Mouse (Mus musculus): ENCODE results near the gene Macrod1.

Macrod1 gene

DNA sequence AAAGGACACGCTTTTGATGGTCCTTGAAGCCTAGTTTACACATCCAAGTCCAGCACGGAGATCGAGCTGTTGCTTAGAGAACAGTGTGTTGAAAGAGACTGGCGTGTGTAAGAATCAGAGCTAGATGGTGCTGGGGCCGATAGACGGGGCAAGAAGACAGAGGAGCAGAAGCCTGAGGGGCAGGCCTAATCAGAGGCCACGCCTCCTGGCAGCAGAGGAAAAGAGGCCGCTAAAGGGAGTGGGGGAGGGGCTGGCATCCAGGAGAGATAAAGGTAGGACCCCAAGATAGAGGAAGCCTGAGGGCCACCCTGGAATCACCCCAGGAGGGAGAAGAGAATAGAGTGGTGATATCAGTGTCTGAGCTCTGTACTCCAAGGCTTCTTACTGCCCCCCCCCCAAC is 114.8 kb downstream of the Macrod1 start:
- no peak for DNase-seq (ENCODE audit: low spot score)

DNA sequence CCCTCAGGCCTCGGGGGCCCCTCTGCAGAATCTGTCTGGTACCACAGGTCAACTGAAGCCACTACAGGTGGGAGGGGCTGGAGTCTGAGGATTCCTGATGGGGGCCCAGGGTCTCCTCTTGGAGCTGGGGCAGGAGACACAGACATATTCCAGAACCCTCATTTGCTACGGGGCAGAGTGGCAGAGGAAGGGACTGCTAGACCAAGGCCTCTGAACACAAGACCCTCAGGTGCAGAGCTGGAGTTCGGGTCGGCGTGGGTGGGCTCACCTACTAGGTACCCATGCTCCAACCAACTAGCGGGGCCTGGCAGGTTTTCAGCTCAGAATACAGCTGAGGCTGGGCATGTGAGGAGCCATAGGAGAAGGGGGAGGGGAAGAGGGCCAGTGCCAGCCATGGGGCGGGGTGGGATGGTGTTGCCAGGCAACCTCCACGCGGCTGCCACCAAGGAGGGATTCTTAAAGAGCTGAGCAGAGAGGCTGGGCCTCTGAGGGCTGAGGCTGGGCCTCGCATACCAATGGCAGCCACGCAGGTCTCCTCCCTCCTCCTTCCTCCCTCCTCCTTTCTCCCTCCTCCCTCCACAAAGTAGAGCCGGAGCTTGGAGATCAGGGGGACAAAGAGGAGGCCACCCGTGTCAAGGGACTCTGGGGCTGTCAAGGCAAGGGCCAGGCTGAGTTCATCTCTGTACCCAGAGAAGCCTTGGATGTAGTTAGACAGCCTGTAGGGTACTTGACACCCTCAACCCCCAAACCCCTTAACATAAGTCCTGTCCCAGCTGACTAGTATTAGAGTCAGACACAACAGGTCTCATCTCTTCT is 115.6 kb downstream of the Macrod1 start:
- DNase-seq (ENCODE audit: low spot score): peak; percentile 56

DNA sequence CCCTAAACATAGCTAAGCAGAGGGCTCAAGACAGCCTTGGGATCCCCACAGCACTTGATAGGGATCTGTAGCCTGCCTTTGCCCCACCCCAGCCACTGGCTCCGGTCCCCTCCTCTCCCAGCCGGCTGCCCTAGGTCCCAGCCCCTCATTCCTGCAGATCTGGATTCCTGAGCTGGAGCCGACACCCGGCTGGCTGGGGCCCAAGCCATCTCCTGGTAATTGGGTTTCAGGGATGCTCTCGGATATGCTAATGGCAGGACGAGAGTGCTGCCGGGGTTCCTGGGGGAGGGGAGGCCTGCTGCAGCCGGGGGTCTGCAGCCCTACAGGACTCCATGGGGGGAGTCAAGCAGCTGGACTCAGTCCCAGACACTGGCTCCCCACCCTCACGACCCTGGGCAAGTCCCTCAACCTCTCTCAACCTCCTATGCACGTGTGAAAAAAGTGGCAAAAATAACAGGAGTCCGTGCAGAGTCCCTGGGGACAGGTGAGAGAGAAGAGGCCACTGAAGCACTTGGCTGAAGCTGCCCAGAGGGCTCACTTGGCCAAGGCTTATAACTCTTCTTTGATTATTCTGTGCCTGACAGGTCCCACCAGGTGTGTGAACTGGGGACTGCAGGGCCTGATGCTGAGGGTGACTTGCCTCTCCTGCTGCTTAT is 119.6 kb downstream of the Macrod1 start:
- no peak for DNase-seq (ENCODE audit: low spot score)

DNA sequence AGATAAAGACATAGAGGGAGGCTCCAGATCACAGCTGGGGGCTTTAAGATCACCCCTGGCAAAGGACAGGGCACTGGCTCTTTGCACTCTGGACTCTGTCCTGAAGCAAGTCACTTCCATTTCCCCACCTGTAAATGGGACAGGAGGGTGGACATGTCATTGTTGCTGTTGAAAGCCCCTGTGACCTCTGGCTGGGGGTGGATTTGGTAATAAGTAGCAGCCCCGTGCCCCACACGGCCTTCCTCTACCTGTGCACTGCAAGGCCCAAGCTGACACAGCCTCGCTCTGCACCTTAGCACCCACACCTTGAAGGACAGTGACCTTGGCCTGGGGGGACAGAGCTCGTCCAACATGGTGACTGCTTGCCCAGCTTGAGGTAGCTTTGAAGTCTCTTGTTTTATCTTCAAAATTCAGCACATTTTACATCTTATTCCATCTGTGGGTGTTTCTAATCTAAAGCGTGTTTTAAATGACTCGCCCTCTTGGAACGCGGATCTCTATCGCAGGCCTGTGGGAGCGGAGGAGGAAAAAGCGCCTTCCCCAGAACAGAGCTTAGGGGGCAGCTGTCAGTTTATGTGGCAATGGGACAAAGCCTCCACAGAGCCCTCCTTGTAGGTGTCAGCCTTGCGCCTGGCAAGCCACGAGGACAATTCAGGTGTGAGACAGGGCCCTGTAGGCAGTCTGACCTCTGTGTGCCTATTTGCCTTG is 121.3 kb downstream of the Macrod1 start:
- DNase-seq (ENCODE audit: low spot score): no peak

DNA sequence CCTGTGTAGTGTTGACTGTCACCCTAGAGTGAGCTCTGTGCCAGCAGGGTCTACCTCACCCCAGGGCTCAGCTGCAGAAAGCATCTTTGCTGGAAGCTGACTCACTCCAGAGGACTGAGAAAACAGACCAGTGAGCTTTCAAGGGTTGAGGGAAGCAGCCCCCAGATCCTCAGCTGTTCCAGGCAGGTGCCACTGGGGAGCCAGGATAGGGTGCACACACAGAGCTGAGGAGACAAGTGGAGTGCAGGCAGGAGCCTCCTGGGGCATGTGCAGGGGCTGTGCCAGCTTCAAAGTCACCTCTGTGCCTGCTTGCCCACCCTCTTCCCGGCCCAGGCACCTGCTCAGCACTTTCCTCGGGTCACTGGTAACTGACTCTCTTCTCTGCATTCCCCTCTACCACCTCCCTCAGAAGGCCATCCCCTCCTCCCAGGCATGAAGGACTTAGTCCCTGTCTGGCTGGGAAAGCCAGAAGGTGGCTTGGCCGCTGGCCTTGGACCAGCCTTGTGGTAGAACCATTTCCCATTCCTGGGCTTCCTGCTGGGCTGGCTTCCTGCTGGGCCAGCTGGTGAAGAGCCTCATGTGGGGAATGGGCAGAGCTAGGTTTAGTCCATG is 122.3 kb downstream of the Macrod1 start:
- DNase-seq (ENCODE audit: low spot score): no peak

DNA sequence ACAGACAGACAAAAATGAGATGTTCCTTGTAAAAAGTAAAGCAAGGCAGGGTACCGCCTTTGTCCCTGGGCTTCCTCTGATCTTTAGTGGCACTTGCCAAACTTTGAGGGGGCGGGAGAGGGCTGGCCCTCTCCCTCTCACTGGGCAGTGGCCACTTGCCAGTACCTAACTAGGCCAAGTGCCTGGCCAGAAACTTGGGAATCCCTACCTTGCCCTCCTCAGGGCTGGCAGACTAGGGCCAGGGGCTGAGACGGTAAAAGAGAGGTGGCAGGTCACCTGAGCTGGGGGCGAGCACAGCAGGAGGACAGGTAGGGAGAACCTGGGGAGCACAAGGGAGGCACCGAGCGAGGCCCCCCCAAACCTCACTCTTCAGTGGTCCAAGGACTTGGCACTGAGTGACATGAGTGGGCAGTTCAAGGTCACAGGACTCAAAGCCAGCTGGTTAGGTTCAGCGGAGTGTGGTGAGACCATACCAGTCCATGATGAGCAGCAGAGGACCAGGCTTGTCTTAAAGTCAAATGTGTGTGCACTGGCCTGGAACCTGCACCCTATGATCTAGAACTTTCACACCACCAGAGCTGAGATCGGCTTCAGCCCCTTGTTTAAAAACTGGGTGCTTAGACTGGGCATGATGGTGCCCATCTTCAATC is 124.3 kb downstream of the Macrod1 start:
- no peak for DNase-seq (ENCODE audit: low spot score)

DNA sequence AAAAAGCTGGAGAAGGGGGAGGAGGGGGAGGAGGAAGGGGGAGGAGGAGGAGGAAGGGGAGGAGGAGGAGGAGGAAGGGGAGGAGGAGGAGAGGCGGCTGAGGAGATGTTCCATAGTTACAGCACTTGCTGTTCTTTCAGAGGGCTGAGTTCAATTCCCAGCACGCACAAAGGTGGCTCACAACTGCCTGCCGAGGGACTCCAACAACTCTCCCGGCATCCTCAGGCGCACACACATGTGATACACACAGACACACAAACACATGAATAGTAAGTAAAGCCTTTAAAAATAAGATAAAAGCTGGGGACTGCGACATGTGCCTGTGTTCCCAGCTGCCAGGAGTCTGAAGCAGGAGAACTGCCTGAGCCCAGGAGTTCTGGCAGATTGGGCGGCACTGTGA is 124.9 kb downstream of the Macrod1 start:
- no peak for DNase-seq (ENCODE audit: low spot score)

DNA sequence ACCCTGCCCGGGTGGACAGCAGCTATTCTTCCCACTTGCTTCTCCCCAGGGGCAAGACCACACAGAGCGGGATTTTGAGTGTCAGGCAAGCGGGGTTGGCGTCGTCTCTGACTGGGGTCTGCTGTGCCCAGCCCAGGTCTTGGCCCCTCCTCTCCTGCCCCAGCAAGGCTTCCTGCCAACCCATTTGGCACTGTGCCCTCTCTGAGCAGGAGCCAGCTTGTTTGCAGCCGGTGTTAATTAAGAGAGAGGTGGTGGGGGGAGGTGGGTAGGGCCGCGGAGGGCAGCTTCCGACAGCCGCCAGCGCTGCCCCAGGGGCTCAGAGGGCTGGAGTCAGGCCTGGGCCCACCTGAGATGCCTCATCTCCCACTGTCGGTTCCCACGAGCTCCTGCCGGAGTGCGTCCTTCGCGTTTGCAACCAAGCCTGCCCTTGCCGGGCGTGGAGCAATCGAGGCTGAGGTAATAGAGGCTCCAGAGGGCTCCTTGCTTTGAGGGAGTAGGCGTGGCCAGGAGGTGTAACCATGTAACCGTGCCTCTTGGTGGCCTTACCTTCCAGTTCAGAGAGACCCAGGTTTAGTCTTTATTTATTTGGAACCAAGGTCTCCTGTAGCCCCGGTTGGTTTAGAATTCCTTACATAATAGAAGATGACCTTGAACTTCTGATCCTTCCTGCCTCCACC is 125.8 kb downstream of the Macrod1 start:
- DNase-seq (ENCODE audit: low spot score): no peak

DNA sequence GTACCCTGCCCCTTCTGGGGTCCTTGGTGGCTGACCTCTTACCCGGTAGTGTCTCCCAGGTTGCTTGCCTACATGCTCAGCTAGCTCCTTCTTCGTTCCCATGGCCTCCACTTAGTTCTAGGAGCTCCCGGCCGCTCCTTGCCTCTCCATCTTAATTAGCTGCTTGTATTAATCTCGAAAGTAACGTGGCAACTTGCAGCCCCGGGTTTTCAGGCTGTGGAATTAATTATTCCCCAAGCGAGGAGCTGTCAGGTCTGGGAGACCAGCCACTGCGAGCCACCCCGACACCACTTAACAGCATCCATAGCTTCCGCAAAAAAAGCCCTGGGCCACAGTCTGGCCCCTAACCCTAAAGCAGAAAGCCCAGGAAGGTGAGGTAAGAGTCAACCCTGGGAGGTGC is 126.8 kb downstream of the Macrod1 start:
- no peak for DNase-seq (ENCODE audit: low spot score)

DNA sequence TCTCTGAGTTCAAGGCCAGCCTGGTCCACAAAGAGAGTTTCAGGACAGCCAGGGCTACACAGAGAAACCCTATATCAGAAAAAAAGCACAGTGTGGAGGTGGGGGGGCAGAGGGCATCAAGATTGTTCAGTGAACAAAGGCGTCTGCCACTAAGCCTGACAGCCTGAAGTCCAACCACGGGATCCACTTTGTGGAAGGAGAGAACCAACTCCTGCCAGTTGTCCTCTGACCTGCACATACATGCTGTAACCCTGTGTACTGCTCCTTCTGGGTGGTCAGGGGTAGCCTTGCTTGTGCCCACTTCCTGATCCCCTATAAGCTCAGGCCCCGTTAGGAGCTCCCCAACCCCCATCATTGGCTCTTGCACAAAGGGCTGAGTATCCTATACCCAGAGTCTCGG is 128.4 kb downstream of the Macrod1 start:
- no peak for DNase-seq (ENCODE audit: low spot score)

DNA sequence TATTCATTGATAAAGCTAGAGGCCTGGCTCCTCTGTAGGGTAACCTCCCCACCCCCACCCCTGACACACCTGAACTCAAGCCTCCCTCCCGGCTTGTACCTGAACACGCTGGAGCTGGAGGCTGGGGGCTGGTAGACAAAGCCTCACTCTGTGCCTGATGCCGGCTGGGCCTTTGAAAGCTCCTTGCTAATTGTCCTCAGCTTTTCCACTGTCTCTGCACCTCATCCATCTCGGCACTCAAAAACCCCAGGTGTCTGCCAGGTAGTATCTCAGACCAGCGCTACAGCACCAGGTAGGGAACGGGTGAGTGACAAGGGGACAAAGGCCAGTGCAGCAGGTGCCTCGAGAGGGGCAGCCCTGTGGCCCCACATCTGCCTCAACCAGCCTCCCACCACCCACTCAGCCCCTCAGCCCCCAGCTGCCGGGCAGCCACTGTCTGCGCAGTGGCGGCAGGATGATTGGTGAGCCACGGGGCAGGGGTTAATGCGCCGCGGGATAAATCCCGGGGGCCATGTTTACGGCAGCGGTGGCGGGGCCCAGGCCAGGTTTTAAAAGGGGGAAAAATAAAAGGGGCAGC is 129.2 kb downstream of the Macrod1 start:
- DNase-seq (ENCODE audit: low spot score): peak; percentile 44

DNA sequence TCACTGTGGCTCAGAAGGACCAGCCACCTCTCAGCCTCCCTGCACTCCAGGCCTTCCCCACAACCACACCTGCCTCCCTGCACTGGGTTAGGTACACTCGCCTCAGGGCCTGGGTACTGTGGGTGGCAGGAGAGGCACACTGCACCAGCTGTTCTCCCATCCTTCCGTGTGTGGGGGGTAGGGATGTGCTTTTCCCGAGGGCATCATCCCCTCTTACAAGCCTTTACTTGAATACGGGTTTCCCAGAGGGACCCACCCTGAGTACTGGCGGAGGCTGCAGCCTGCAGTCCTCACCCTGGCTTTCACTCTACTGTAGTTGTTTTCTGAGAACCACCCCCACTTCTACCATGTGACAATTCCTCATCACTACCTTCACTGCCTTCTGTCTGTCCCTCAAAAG is 130.5 kb downstream of the Macrod1 start:
- DNase-seq (ENCODE audit: low spot score): no peak

DNA sequence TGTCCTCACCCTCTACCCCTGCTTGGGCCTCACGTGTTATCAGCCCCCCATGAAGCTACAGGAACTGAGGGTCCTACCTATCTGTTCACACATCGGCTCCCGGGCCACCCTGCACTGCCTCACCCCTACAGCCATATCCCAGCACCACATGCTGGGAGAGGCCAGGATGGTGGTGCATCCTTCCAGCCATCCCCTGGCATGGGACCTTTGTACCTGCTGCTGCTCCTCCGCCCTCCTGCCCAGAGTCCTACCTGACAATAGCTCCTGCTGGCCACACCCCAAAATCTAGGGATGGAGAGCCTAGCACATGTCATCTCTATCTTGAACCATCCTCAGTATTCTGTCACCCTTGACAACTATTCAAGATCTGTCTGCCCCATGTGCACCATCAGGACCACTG is 132.4 kb downstream of the Macrod1 start:
- no peak for DNase-seq (ENCODE audit: low spot score)

DNA sequence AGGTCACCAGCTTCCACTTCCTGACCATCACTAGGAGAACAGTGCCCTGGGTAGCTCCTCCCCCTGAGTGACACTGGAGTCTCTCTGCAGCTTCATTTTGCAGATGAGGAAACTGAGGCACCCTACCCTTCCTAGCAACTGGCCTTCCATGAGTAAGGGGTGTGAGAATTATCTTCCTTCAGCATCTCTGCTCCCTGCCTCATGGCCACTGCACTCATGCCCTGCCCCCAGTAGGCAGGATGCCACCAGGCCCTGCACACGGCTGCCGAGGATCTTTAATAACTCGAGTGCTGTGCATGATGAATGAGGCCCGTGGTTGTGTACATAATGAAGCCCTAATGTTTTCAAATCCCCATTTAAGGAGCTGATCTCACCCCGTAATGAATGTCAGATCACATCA is 134.4 kb downstream of the Macrod1 start:
- DNase-seq (ENCODE audit: low spot score): no peak

DNA sequence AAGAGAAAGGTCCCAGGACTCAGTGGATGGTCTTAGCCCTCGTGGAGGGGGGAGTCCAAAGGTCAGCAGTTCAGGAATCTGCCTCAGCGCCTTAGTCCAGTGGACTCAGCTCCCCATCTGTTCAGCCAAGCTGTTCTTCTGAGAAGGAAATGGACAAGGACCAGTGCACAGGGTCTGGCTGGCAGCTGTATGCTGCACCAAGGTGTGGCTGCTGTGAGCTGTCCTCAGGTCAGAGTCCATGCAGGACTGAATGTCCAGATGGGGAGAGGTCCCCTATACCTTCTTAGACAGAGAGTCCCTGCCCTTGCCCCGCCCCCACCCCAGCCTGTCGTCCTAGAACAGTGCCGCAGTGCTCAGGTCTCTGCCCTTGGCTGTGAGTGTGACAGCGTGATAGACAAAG is 135.0 kb downstream of the Macrod1 start:
- DNase-seq (ENCODE audit: low spot score): peak; percentile 67

DNA sequence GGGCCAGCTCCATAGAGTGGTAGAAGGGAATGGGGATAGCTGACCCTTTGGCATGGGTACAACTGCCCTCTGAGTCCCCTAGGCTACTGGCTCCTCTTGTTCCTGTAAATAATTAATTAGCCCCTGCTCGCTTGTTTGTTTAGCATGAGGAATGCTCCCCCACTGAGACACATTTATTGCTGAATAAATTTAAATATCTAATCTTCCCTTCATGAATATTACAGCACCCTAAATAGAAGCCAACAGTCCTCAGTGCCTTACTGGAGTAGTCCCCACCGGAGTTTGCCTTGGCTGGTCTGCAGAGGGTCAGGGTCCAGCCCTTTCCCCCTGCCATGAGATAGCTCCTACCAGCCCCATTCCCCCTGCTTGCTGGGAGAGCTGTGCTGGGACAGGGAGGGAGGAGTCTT is 136.0 kb downstream of the Macrod1 start:
- peak; percentile 18 for DNase-seq (ENCODE audit: low spot score)

DNA sequence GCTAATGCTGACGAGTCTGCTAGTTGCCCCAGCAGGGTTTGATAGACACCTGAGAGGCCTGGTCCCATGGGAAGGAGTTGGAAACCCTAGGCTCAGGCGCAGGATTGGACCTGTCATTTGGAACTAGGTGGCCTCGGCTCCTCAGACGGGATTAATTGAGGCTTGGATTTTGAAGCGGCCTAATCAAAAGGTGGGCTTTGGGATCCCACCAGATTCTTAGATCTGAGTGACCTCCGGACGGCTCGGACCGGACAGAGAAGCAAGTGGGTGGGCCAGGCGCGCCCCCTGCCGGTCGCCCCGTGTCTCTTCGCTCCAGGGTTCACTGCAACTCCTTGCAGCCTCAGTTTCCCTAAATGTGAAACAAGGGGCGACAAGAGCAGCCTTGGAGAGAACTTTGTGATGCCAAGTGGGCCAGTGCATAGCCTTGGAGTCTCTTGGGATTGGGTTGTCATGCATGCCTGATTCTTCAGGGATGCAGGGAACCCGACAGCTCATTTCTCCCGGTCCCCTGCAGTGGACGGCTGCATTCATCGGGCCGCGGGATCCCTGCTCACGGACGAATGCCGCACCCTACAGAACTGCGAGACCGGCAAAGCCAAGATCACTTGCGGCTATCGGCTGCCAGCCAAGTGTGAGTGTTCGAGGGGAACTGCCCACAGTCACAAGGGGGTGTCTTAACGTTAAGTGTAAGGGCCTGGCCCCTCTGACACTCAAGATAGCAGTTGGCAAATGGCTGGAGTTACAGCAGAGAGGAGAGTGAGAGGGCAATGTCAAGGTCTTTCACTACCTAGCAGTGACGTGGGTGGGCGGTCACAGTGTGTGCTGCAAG is 139.5 kb downstream of the Macrod1 start:
- peak; percentile 70 for DNase-seq (ENCODE audit: low spot score)

DNA sequence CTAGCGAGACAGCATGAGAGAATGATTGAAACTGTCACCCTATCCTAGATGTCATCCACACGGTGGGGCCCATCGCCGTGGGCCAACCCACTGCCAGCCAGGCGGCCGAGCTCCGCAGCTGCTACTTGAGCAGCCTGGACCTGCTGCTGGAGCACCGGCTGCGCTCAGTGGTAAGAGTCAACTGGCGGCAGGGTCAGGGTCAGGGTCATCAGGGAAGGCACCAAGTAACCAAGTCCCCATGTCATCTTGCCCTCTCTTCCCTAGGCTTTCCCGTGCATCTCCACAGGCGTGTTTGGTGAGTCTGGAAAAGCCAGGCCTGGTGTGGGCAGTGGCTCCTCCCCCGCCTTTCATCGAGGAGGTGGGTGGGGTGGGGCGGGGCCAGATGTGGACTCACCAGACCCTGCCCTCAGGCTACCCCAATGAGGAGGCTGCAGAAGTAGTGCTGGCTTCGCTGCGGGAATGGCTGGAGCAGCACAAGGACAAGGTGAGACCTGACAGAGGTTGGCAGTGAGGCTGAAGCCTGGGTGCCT is 140.2 kb downstream of the Macrod1 start:
- DNase-seq (ENCODE audit: low spot score): peak; percentile 71

DNA sequence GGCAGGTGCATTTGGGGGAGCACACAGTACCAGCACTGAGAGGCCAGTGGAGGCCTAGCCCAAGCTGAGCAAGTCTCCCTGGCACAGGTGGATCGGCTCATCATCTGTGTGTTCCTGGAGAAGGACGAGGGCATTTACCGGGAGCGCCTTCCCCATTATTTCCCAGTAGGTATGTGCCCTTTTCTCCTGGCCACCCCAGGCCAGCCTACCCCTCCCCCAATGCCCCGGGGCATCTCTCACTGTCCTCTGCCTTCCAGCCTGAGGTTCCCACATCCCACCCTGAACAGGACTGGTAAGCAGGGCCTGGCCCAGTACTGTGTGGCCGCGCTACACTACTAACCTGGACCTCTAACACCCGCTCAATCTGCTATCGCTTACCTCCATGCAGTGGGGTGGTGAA is 140.8 kb downstream of the Macrod1 start:
- DNase-seq (ENCODE audit: low spot score): no peak

DNA sequence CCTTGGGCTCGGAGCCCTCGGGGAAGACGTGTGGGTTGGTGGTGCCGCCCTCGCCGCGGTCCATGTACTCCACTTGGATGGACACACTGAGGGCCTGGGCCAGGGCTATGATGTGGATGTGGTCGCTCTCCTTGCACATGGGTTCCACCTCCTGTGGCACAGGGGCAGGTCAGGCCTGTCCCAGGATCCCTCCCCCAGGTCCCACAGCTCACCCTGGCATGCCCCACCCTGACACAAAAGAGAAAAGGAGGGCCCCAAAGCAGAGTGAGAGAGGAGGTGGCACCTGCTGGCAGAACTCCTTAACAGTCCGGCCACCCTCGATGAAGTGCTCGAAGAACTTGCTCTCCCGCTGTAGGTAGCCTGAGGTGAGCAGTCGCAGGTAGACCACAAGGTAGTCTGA is 142.5 kb downstream of the Macrod1 start:
- DNase-seq (ENCODE audit: low spot score): no peak

Measured in yolk sac, embryonic 10.5 days (tissue).